Mouse (Mus musculus) lung, embryonic 16.5 days (tissue): ENCODE data around the gene Tenm2. TPM values are rescaled to one million over a fixed set of nuclear protein-coding genes. Genes with fewer than 3 reads are reported as not detected.

ENCODE experiments used
- ATAC-seq: fragments of 200-750 bp; cut with Nextera tagmentation; 2 replicates; pipeline ENCODE4 v1.8.0; 2017; ENCODE audit warnings: low read depth, mild to moderate bottlenecking, moderate library complexity
- H3K27ac ChIP-seq: fragments of 300-500 bp; sonication (generic); 2 replicates; pipeline ENCODE4 v1.5.1; 2014; ENCODE audit warnings: mild to moderate bottlenecking, control low read depth, low read length
- H3K27me3 ChIP-seq: fragments of 300-500 bp; sonication (generic); 2 replicates; pipeline ENCODE4 v1.6.1; 2014; ENCODE audit warnings: low read depth, low read length, mixed read lengths; ENCODE audit not compliant: control insufficient read depth, insufficient read depth
- H3K36me3 ChIP-seq: fragments of 300-500 bp; sonication (generic); 2 replicates; pipeline ENCODE4 v1.6.1; 2014; ENCODE audit warnings: low read length; ENCODE audit not compliant: control insufficient read depth, insufficient read depth
- H3K4me1 ChIP-seq: fragments of 300-500 bp; sonication (generic); replicated peaks from 2 replicates; pipeline ENCODE4 v1.6.1; 2014; ENCODE audit warnings: low read length, mixed read lengths; ENCODE audit not compliant: control insufficient read depth, insufficient read depth
- H3K4me2 ChIP-seq: fragments of 300-500 bp; sonication (generic); 2 replicates; pipeline ENCODE4 v1.6.1; 2014; ENCODE audit warnings: low read depth, low read length, control low read depth
- H3K4me3 ChIP-seq: fragments of 300-500 bp; sonication (generic); 2 replicates; pipeline ENCODE4 v1.5.1; 2014; ENCODE audit warnings: mild to moderate bottlenecking, low read length, control low read depth
- H3K9ac ChIP-seq: fragments of 300-500 bp; sonication (generic); 2 replicates; pipeline ENCODE4 v1.6.1; 2014; ENCODE audit warnings: low read length, control low read depth
- H3K9me3 ChIP-seq: fragments of 300-500 bp; sonication (generic); 2 replicates; pipeline ENCODE4 v1.6.1; 2016; ENCODE audit warnings: low read length; ENCODE audit not compliant: control insufficient read depth
- WGBS: fragments of 180-500 bp; shearing (Covaris S2); extraction: QIAGEN DNeasy Blood & Tissue Kit; methylation state at CpG from one replicate; pipeline ENCODE4 v1.1.7; 2014; 5-methylcytosine and 5-hydroxymethylcytosine counted together
- polyA plus RNA-seq: library from polyadenylated mRNA; unstranded; fragments of >200 nt; fragmentation: Nextera tagmentation; extraction: Ambion mirVana; gene quantifications from 2 replicates; pipeline ENCODE4 v1.2.1, GENCODE M21; 2015

Tenm2 gene
- polyA plus RNA-seq, 1 experiment from 2014 or later = 0.24 TPM

DNA sequence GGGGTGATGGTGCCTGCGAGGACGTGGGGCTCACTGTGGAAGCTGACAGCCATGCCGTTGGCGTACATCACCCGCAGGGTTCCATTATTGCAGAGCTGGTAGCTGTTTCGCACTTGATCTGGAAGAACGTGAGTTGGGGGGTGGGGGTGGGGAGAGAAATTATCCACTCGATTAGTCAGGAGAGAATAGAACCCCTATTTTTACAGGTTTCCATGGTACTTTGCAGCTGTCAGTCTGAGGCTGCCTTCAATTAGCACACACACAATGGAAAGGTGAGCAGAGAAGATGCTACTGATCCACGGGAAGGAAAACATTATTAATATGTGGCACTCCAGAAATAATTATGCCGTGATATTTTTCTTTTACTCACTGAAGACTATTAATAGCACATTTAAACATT is 1195.9 kb downstream of the Tenm2 start:
- H3K4me1 ChIP-seq = peaks cover 8% of the 10 kb centered on the region; the same call in 1 of the 2 replicates
- H3K27ac ChIP-seq = no peak overlapping the region
- WGBS = 80% methylated on average over 10 of the region's 10 CpGs
- no peak overlapping the region for H3K4me2 ChIP-seq
- H3K36me3 ChIP-seq = no peaks in the 10 kb centered on the region
- H3K4me3 ChIP-seq = no peak overlapping the region
- H3K9ac ChIP-seq = no peak overlapping the region
- H3K27me3 ChIP-seq = 0 out of 2 replicates have a peak, but pooled peaks cover 4% of the 10 kb centered on the region
- no peak for ATAC-seq
- H3K9me3 ChIP-seq = no peaks in the 10 kb centered on the region

GRCm38 (mm10) chr11:36038386-36038785 is 1197.4 kb downstream of the Tenm2 start:
- H3K9me3 ChIP-seq = no peaks in the 10 kb centered on the region
- H3K27ac ChIP-seq = no peak overlapping the region
- peaks cover 8% of the 10 kb centered on the region; the same call in 1 of the 2 replicates for H3K4me1 ChIP-seq
- no peaks in the 10 kb centered on the region for H3K36me3 ChIP-seq
- no peak overlapping the region for H3K4me3 ChIP-seq
- H3K4me2 ChIP-seq = no peak overlapping the region
- ATAC-seq = no peak
- H3K27me3 ChIP-seq = 0 out of 2 replicates have a peak, but pooled peaks cover 2% of the 10 kb centered on the region
- no peak overlapping the region for H3K9ac ChIP-seq
- 48% methylated on average over 3 of the region's 3 CpGs for WGBS

GRCm38 (mm10) chr11:36037311-36037710 is 1198.5 kb downstream of the Tenm2 start:
- Histone ChIP-seq H3K9ac (no peak overlapping the region), H3K9me3 (no peaks in the 10 kb centered on the region), H3K4me3 (no peak overlapping the region), H3K36me3 (no peaks in the 10 kb centered on the region), H3K4me1 (peaks cover 8% of the 10 kb centered on the region; the same call in 1 of the 2 replicates), H3K4me2 (no peak overlapping the region), H3K27me3 (0 out of 2 replicates have a peak, but pooled peaks cover 2% of the 10 kb centered on the region), H3K27ac (no peak overlapping the region)
- no peak for ATAC-seq
- 55% methylated on average over 4 of the region's 4 CpGs for WGBS

DNA sequence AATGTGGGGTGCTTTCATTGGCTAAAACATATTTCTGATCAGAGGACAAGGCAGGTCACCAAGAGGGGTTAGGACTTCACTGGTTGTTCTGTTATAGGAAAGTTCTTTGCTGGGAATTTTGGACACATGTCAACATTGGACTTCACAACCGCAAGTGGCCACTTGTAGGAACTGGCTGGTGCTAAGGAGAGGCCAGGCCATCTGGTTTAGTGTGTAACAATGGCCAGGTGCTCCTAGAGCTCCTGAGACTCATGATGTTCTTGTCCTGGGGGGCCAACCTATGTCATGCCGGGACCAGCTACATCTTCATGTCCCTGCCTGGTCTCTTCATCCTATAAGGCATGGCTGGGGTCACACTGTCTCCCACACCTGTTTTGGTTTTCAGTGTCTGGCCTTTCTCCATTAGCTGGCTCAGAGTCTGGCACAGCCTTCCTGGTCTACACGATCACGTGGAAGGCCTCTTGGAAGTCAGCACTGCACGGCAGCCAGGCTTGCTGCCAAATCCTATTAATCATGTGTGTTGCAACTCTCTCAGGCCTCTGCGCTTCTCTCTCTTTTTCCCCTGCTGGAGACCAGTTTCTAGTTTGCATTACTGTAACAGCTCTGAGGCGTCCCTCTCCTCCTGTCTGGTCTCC is 1199.6 kb downstream of the Tenm2 start:
- no peak overlapping the region for H3K4me2 ChIP-seq
- H3K4me1 ChIP-seq = peaks cover 8% of the 10 kb centered on the region; the same call in 1 of the 2 replicates
- 23% methylated on average over 7 of the region's 7 CpGs for WGBS
- no peaks in the 10 kb centered on the region for H3K36me3 ChIP-seq
- H3K4me3 ChIP-seq = no peak overlapping the region
- H3K9ac ChIP-seq = no peak overlapping the region
- 0 out of 2 replicates have a peak overlapping the region, but pooled peaks have one; percentile 10 for H3K27ac ChIP-seq
- no peaks in the 10 kb centered on the region for H3K9me3 ChIP-seq
- no peaks in the 10 kb centered on the region for H3K27me3 ChIP-seq
- peak; percentile 95 for ATAC-seq

DNA sequence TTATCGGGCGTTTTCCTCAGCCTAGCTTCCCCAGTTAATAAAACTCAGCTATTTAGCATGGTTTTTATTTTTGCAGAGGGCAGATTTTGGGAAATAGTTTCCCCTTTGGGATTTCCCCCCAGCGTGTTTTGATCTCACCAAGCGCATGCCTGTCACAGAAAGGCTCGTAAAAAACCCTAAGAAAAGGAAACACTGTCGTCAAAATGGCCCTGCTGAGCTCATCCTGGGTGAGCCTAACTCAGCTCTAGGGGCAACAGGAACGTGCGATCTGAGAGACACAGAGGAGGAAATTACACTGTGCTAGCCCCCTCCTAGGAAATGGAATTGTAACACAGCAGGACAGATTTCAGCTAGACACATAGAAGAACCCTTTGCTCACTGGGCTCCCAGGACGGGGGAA is 1204.0 kb downstream of the Tenm2 start:
- Histone ChIP-seq H3K4me2 (no peak overlapping the region), H3K9me3 (no peaks in the 10 kb centered on the region), H3K36me3 (no peaks in the 10 kb centered on the region), H3K9ac (no peak overlapping the region), H3K4me3 (no peak overlapping the region), H3K4me1 (peaks cover 6% of the 10 kb centered on the region; the same call in 1 of the 2 replicates), H3K27me3 (no peaks in the 10 kb centered on the region), H3K27ac (no peak overlapping the region)
- WGBS = 46% methylated on average over 9 of the region's 9 CpGs
- no peak for ATAC-seq

GRCm38 (mm10) chr11:36020009-36020408 is 1215.8 kb downstream of the Tenm2 start:
- Histone ChIP-seq H3K9ac (no peak overlapping the region), H3K4me2 (no peak overlapping the region), H3K4me3 (no peak overlapping the region), H3K9me3 (no peaks in the 10 kb centered on the region), H3K27me3 (no peaks in the 10 kb centered on the region), H3K36me3 (no peaks in the 10 kb centered on the region), H3K27ac (no peak overlapping the region), H3K4me1 (no peaks in the 10 kb centered on the region)
- 48% methylated on average over 3 of the region's 3 CpGs for WGBS
- ATAC-seq = no peak

DNA sequence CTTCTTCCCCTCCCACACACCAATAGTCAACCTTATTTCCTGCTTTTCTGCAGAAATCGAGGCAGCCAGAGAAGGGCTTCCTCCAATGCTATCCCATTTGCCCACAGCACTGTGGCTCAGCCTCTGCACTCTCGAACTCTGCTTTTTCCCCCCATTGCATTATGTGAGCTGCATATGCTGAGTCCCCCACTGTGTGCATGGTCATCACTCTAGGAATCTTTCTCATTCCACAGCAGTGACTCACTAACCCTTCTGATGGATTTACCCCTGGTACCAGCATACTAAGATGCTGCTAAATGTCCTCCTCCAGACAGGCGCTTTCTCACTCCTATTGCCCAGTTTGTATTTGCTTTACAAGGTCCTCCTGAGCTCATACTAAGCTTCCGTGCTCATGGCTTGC is 1222.6 kb downstream of the Tenm2 start:
- Histone ChIP-seq H3K36me3 (no peaks in the 10 kb centered on the region), H3K9me3 (no peaks in the 10 kb centered on the region), H3K4me1 (no peaks in the 10 kb centered on the region), H3K9ac (no peak overlapping the region), H3K27me3 (no peaks in the 10 kb centered on the region), H3K4me3 (no peak overlapping the region), H3K4me2 (no peak overlapping the region), H3K27ac (no peak overlapping the region)
- no peak for ATAC-seq
- WGBS = 65% methylated on average over 4 of the region's 4 CpGs

- Histone ChIP-seq H3K36me3 (no peaks in the 10 kb centered on the region), H3K27ac (no peak overlapping the region), H3K9ac (no peak overlapping the region), H3K4me1 (no peaks in the 10 kb centered on the region), H3K9me3 (no peaks in the 10 kb centered on the region), H3K27me3 (no peaks in the 10 kb centered on the region), H3K4me3 (no peak overlapping the region), H3K4me2 (no peak overlapping the region)
- no peak for ATAC-seq
- 80% methylated on average over 11 of the region's 11 CpGs for WGBS
Observed at GRCm38 (mm10) chr11:36009281-36010208, 1226.2 kb downstream of the Tenm2 start.

- whole genome bisulfite sequencing = 41% methylated on average over 4 of the region's 4 CpGs
- H3K27me3 ChIP-seq = no peaks in the 10 kb centered on the region
- H3K36me3 ChIP-seq = no peaks in the 10 kb centered on the region
- no peak overlapping the region for H3K27ac ChIP-seq
- H3K4me1 ChIP-seq = no peaks in the 10 kb centered on the region; the same call in 1 of the 2 replicates
- no peak for ATAC-seq
- H3K4me3 ChIP-seq = no peak overlapping the region
- no peak overlapping the region for H3K4me2 ChIP-seq
- H3K9me3 ChIP-seq = no peaks in the 10 kb centered on the region
- no peak overlapping the region for H3K9ac ChIP-seq
Observed at GRCm38 (mm10) chr11:36002900-36003299, 1232.9 kb downstream of the Tenm2 start.
